Mouse (Mus musculus) colon, adult 2 months (tissue): ENCODE measurements around the gene Plp1. TPM values are rescaled to one million over a fixed set of nuclear protein-coding genes. Genes with fewer than 3 reads are reported as not detected.

ENCODE experiments used
- polyA plus RNA-seq: library from polyadenylated mRNA; depleted of rRNA; stranded (reverse); fragments of >200 nt; gene quantifications from 2 replicates; pipeline ENCODE4 v1.2.3, GENCODE M21; 2012; rRNA removed

Gene Plp1
- 3.8 and 5.6 TPM in 2 replicates for polyA plus RNA-seq

GRCm38 (mm10) chrX:136822371-136822770 lies at the start of gene Plp1:
TSS of gene Plp1 (plus strand) at chrX:136822671.

GRCm38 (mm10) chrX:136780041-136780440 lies 42.4 kb upstream of the Plp1 start, which contains the start of gene Glra4:
TSS of gene Glra4 (minus strand) at chrX:136780141.

GRCm38 (mm10) chrX:136868061-136869040 lies 45.9 kb downstream of the Plp1 start, which contains the start of gene Rab9b:
TSS of gene Rab9b (minus strand) at chrX:136868755.

Other genes starting within 250 kb of the Plp1 start
- 2.7 TPM in 2 replicates for gene Tceal3, start 231.8 kb upstream of the Plp1 start, polyA plus RNA-seq
- gene Tceal1, start 114.7 kb upstream of the Plp1 start, polyA plus RNA-seq = 0.29 and 0.61 TPM in 2 replicates
- gene Morf4l2, start 79.0 kb upstream of the Plp1 start, polyA plus RNA-seq = 19.8 and 29.0 TPM in 2 replicates
- not detected in 2 replicates for gene Glra4, start 42.5 kb upstream of the Plp1 start, polyA plus RNA-seq
- gene Rab9b, start 46.1 kb downstream of the Plp1 start, polyA plus RNA-seq = 0.06 and 0.07 TPM in 2 replicates
- not detected in 2 replicates for gene H2bfm, start 104.7 kb downstream of the Plp1 start, polyA plus RNA-seq
- not detected in 2 replicates for gene Tmsb15b2, start 152.8 kb downstream of the Plp1 start, polyA plus RNA-seq
- gene Tmsb15l, start 154.2 kb downstream of the Plp1 start, polyA plus RNA-seq = not detected in 2 replicates
- gene Tmsb15b1, start 154.2 kb downstream of the Plp1 start, polyA plus RNA-seq = 0.49 TPM in 1 of 2 replicates, not detected in the other
- 1.1 and 1.5 TPM in 2 replicates for gene Zcchc18, start 170.5 kb downstream of the Plp1 start, polyA plus RNA-seq
- gene Slc25a53, start 215.6 kb downstream of the Plp1 start, polyA plus RNA-seq = 2.7 and 3.4 TPM in 2 replicates
- 0.67 and 0.81 TPM in 2 replicates for gene Fam199x, start 226.9 kb downstream of the Plp1 start, polyA plus RNA-seq